ENCODE assay signal across 1 mouse cellular context in the genomic region with DNA sequence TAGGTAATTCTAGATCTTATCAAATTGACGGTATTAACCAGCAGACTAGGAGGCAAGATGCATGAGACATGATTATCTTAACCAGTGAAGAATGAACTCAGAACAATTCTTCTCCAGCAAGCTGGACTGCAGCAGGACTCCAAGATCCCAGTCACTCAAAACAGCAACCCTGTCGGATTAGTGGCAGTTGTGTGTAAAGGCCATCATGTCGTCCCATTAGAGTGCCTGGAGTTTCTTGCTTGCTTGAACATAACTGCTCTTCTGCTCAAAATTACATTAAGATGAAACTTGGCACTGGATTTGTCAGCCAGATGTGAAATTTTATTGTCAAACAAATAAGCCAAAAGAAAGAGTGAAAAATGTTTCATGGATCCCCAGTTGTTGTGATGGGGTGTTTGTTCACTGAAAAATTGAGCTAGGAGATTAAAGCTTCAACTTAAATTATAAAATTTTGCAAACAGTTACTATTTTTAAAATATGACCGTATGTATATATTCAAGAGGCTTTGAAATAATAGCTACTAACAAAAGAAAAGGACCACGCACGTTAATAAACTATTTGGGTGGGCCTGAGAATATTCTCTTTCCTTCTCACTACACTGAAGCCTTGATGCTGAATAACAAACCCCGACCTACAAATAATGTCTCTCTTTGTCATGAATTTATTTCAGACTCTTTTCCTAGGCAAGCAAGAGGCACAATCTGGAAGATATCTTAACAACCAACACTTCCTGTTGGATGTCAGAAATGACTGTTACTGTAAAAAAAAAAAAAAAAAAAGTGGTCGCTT.
A peak's percentile ranks its signal among the peaks of the same experiment; 100 is the strongest.
TF ChIP-seq lines count a peak whose summit lies in the region.

No protein-coding gene starts in this region.

TF ChIP-seq in MEL, 35 proteins besides CTCF, POLR2A, EP300 and RAD21:
- TF ChIP-seq USF2 (IDR thresholded peaks at IDR 0.05; ENCODE audit: borderline replicate concordance in 1 of 2, insufficient read depth in 1 of 2, low read depth in 1 of 2, low read length in 2 of 2) = no peak
- no peak for TF ChIP-seq USF1 (IDR thresholded peaks at IDR 0.05; ENCODE audit: low read depth, low read length)
- TF ChIP-seq MYB (IDR thresholded peaks at IDR 0.05; ENCODE audit: low read depth, low read length) = no peak
- TF ChIP-seq JUND (IDR thresholded peaks at IDR 0.05; ENCODE audit: low read depth, low read length) = no peak
- peak; percentile 41; the same call in 1 of the 2 replicates for TF ChIP-seq ZNF384 (IDR thresholded peaks at IDR 0.05; ENCODE audit: low read depth, low read length)
- no peak for TF ChIP-seq ZMIZ1 (IDR thresholded peaks at IDR 0.05; ENCODE audit: low read depth, low read length)
